In the genomic region with DNA sequence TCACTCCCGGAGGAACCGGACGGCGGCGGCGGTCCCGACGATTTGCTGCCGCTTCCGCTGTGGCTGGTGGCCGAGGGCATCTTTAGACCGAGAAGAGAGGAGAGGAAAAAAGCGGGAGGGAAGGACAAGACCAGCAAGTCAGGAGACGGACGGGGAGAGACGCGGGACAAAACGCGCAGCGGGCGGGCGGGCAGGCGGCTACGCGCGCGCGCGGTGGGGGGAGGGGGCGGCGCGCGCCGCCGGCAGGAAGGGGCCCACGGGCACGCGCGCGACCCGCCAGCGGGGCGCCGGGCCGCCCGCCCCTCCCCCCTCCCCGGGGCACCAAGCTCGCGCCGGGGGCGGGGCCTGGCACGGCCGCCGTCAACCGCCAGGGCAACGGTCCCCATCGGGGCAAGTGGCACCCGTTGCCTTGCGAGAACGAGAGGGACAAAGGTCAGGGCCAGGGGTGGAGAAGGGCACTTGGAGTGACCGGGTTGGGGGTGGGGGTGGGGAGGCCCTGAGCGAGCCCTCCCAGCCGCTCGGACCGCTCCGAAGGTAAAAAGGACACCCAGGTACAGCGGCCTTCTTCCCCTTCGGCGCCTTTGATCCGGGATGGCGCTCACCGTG, we compare ENCODE assay signal across 8 mouse cellular contexts. TPM values are rescaled to one million over a fixed set of nuclear protein-coding genes. Genes with fewer than 3 reads are reported as not detected.
A peak's percentile ranks its signal among the peaks of the same experiment; 100 is the strongest.
DNase-seq lines count a peak whose midpoint lies in the region; ATAC-seq and TF ChIP-seq lines count a peak whose summit lies in the region.

No protein-coding gene starts in this region.

- peak in 1 of 2 experiments; percentile 72; a peak in 2 of 4 replicates for TF ChIP-seq EP300 in MEL (IDR thresholded peaks at IDR 0.05; ENCODE audit: low read depth in 1 of 2, low read length in 2 of 2)
- TF ChIP-seq EP300 in lung, postnatal 0 days (IDR thresholded peaks at IDR 0.05), result no peak

- peak overlapping the region; percentile 94 for H3K27ac ChIP-seq in MEL (ENCODE audit: control insufficient read depth, low read depth, low read length)
- peak overlapping the region; percentile 99 for H3K27ac ChIP-seq in forebrain, embryonic 16.5 days (ENCODE audit: low read length)
- peak overlapping the region; percentile 100 for H3K27ac ChIP-seq in hindbrain, embryonic 10.5 days
- peak overlapping the region; percentile 99 for H3K27ac ChIP-seq in lung, postnatal 0 days (ENCODE audit: low read length)

- WGBS in forebrain, embryonic 16.5 days, result 0% methylated on average over 39 of the region's 72 CpGs
- WGBS in hindbrain, embryonic 10.5 days, result under 1% methylated on average over 71 of the region's 72 CpGs
- under 1% methylated on average over 45 of the region's 72 CpGs for WGBS in lung, postnatal 0 days

- TF ChIP-seq POLR2A in MEL (IDR thresholded peaks at IDR 0.05; ENCODE audit: control insufficient read depth in 1 of 2, insufficient read depth in 1 of 2, low read depth in 1 of 2, low read length in 2 of 2, poor library complexity in 1 of 2), result peak in 1 of 2 experiments; percentile 3; a peak in 1 of 4 replicates

- H3K9me3 ChIP-seq in MEL (replicated peaks; ENCODE audit: insufficient read depth, low read length), result no peaks in the 10 kb centered on the region
- no peaks in the 10 kb centered on the region for H3K9me3 ChIP-seq in forebrain, embryonic 16.5 days (ENCODE audit: control insufficient read depth, low read length)
- no peaks in the 10 kb centered on the region for H3K9me3 ChIP-seq in hindbrain, embryonic 10.5 days
- no peaks in the 10 kb centered on the region for H3K9me3 ChIP-seq in lung, postnatal 0 days (ENCODE audit: low read length)

- peak; percentile 31 for ATAC-seq in forebrain, embryonic 16.5 days
- ATAC-seq in lung, postnatal 0 days, result peak; percentile 70

- H3K36me3 ChIP-seq in MEL (ENCODE audit: control insufficient read depth in 1 of 2, insufficient read depth in 2 of 2, low read length in 2 of 2), result peaks cover 24 to 34% of the 10 kb centered on the region in 2 experiments
- H3K36me3 ChIP-seq in forebrain, embryonic 16.5 days (ENCODE audit: control insufficient read depth, insufficient read depth), result 0 out of 2 replicates have a peak, but pooled peaks cover 3% of the 10 kb centered on the region
- peaks cover 37% of the 10 kb centered on the region for H3K36me3 ChIP-seq in hindbrain, embryonic 10.5 days
- no peaks in the 10 kb centered on the region for H3K36me3 ChIP-seq in lung, postnatal 0 days (ENCODE audit: insufficient read depth, low read length)

- peak; percentile 82 for DNase-seq in MEL (ENCODE audit: low read depth, low spot score)
- DNase-seq in cerebellum, adult 11-12 months, result peak; percentile 84
- peak; percentile 91 for DNase-seq in hindbrain, embryonic 10.5 days (ENCODE audit: low spot score)
- DNase-seq in layer of hippocampus, postnatal 10 days (ENCODE audit: low spot score in 2 of 2), result peak; percentile 75 to 85
- DNase-seq in lung, postnatal 0 days (ENCODE audit: low spot score), result peak; percentile 90
- DNase-seq in ovary, postnatal 10 days (ENCODE audit: low spot score), result peak; percentile 55
- peak; percentile 91 for DNase-seq in thymus, postnatal 14 days

- no peaks in the 10 kb centered on the region for H3K27me3 ChIP-seq in MEL (ENCODE audit: control insufficient read depth in 1 of 2, insufficient read depth in 2 of 2, low read length in 2 of 2)
- H3K27me3 ChIP-seq in forebrain, embryonic 16.5 days (replicated peaks; ENCODE audit: control insufficient read depth, insufficient read depth, low read length), result no peaks in the 10 kb centered on the region
- no peaks in the 10 kb centered on the region for H3K27me3 ChIP-seq in hindbrain, embryonic 10.5 days (ENCODE audit: insufficient read depth, poor library complexity, severe bottlenecking)
- no peaks in the 10 kb centered on the region for H3K27me3 ChIP-seq in lung, postnatal 0 days (replicated peaks; ENCODE audit: insufficient read depth, low read length)

- peaks cover 42% of the 10 kb centered on the region for H3K79me2 ChIP-seq in MEL (ENCODE audit: control insufficient read depth, insufficient read depth, low read length, poor library complexity)

- TF ChIP-seq RAD21 in MEL (IDR thresholded peaks at IDR 0.05; ENCODE audit: low read depth, low read length), result no peak

- peak overlapping the region; percentile 81 for H3K4me2 ChIP-seq in forebrain, embryonic 16.5 days (ENCODE audit: low read length)
- H3K4me2 ChIP-seq in lung, postnatal 0 days (replicated peaks; ENCODE audit: low read depth, low read length), result peak overlapping the region; percentile 85

- TF ChIP-seq CTCF in MEL (IDR thresholded peaks at IDR 0.05 in 2 of 3, conservative IDR thresholded peaks at IDR 0.05 in 1 of 3; ENCODE audit: control insufficient read depth in 1 of 3, insufficient read depth in 1 of 3, low read depth in 2 of 3, low read length in 3 of 3, poor library complexity in 1 of 3, severe bottlenecking in 1 of 3), result no peak
- TF ChIP-seq CTCF in lung, postnatal 0 days (IDR thresholded peaks at IDR 0.05), result peak; percentile 17

- peak overlapping the region; percentile 74 to 93 for H3K4me3 ChIP-seq in MEL (ENCODE audit: control insufficient read depth in 1 of 2, insufficient read depth in 1 of 2, low read depth in 2 of 2, low read length in 2 of 2)
- peak overlapping the region; percentile 99 for H3K4me3 ChIP-seq in forebrain, embryonic 16.5 days (replicated peaks; ENCODE audit: low read length)
- peak overlapping the region; percentile 98 for H3K4me3 ChIP-seq in hindbrain, embryonic 10.5 days
- H3K4me3 ChIP-seq in lung, postnatal 0 days (ENCODE audit: low read depth, low read length), result peak overlapping the region; percentile 100

- peak overlapping the region; percentile 100 for H3K9ac ChIP-seq in MEL (ENCODE audit: control insufficient read depth, low read depth, low read length, poor library complexity, severe bottlenecking)
- H3K9ac ChIP-seq in forebrain, embryonic 16.5 days (replicated peaks; ENCODE audit: low read depth, low read length), result peak overlapping the region; percentile 99
- peak overlapping the region; percentile 96 for H3K9ac ChIP-seq in lung, postnatal 0 days (replicated peaks; ENCODE audit: low read depth)

- peaks cover 6 to 9% of the 10 kb centered on the region in 2 experiments; a peak in 3 of 4 replicates for H3K4me1 ChIP-seq in MEL (ENCODE audit: control insufficient read depth in 1 of 2, insufficient read depth in 2 of 2, low read length in 2 of 2)
- peaks cover 24% of the 10 kb centered on the region for H3K4me1 ChIP-seq in forebrain, embryonic 16.5 days (replicated peaks; ENCODE audit: control insufficient read depth, insufficient read depth, low read length)
- H3K4me1 ChIP-seq in hindbrain, embryonic 10.5 days (replicated peaks), result peaks cover 31% of the 10 kb centered on the region
- H3K4me1 ChIP-seq in lung, postnatal 0 days (ENCODE audit: insufficient read depth, low read depth, low read length), result no peaks in the 10 kb centered on the region

TF ChIP-seq in MEL, 35 proteins besides CTCF, POLR2A, EP300 and RAD21 (continues in another document):
- TF ChIP-seq HCFC1 (IDR thresholded peaks at IDR 0.05; ENCODE audit: low read depth, low read length), result peak; percentile 51; the same call in 1 of the 2 replicates
- no peak for TF ChIP-seq POLR2AphosphoS5 (IDR thresholded peaks at IDR 0.05; ENCODE audit: borderline replicate concordance, low read depth, low read length)
- TF ChIP-seq UBTF (IDR thresholded peaks at IDR 0.05; ENCODE audit: borderline replicate concordance, insufficient read depth, low read depth, low read length), result no peak
- no peak for TF ChIP-seq MAX (IDR thresholded peaks at IDR 0.05; ENCODE audit: low read length)
- no peak for TF ChIP-seq MEF2A (IDR thresholded peaks at IDR 0.05; ENCODE audit: extremely low read depth, insufficient replicate concordance, low read depth, low read length, poor library complexity, severe bottlenecking)
- no peak for TF ChIP-seq RCOR1 (IDR thresholded peaks at IDR 0.05; ENCODE audit: low read depth, low read length)
- no peak for TF ChIP-seq ZC3H11A (IDR thresholded peaks at IDR 0.05; ENCODE audit: low read depth, low read length)
- TF ChIP-seq MAFK (IDR thresholded peaks at IDR 0.05; ENCODE audit: borderline replicate concordance, low read depth, low read length), result no peak
- TF ChIP-seq SMC3 (IDR thresholded peaks at IDR 0.05; ENCODE audit: low read depth, low read length), result no peak
- peak; percentile 97 for TF ChIP-seq MYB (IDR thresholded peaks at IDR 0.05; ENCODE audit: low read depth, low read length)
- TF ChIP-seq ZKSCAN1 (IDR thresholded peaks at IDR 0.05; ENCODE audit: low read depth, low read length), result no peak
- no peak for TF ChIP-seq ZNF384 (IDR thresholded peaks at IDR 0.05; ENCODE audit: low read depth, low read length)
- no peak for TF ChIP-seq CHD2 (IDR thresholded peaks at IDR 0.05; ENCODE audit: low read length)
- peak; percentile 68 for TF ChIP-seq NELFE (IDR thresholded peaks at IDR 0.05; ENCODE audit: low read depth, low read length)
- no peak for TF ChIP-seq GABPA (IDR thresholded peaks at IDR 0.05; ENCODE audit: low read depth, low read length)
- peak; percentile 19; the same call in 1 of the 2 replicates for TF ChIP-seq TBP (IDR thresholded peaks at IDR 0.05; ENCODE audit: low read depth, low read length)
- no peak for TF ChIP-seq POLR2AphosphoS2 (IDR thresholded peaks at IDR 0.05; ENCODE audit: low read length)
- TF ChIP-seq ETS1 (IDR thresholded peaks at IDR 0.05; ENCODE audit: low read depth, low read length), result 0 out of 2 replicates have a peak, but pooled peaks have one; percentile 23
- no peak for TF ChIP-seq USF2 (IDR thresholded peaks at IDR 0.05; ENCODE audit: borderline replicate concordance in 1 of 2, insufficient read depth in 1 of 2, low read depth in 1 of 2, low read length in 2 of 2)

RNA-seq across cellular contexts. Expression of gene Caprin1, which starts 0.5 kb away (rescaled TPM):
- total RNA-seq in MEL (2012; rRNA removed), result 209 and 234 TPM in 2 replicates
- polyA plus RNA-seq in MEL (2012; ENCODE audit: insufficient read depth in 1 of 2, insufficient read length in 2 of 2, low read depth in 1 of 2, low replicate concordance in 2 of 2, missing spikeins in 1 of 2), result 100 to 1,000 TPM; 239 to 426 TPM
- polyA plus RNA-seq in forebrain, embryonic 16.5 days (2015; fragmentation: Nextera tagmentation; extraction: Ambion mirVana), result 472 and 511 TPM in 2 replicates
- 477 and 499 TPM in 2 replicates for polyA plus RNA-seq in hindbrain, embryonic 10.5 days (2016; fragmentation: Nextera tagmentation; extraction: Ambion mirVana)
- total RNA-seq in layer of hippocampus, postnatal 10 days (2021), result 100 to 1,000 TPM; 431 to 443 TPM
- 87.8 and 105 TPM in 2 replicates for polyA plus RNA-seq in lung, postnatal 0 days (2015; fragmentation: Nextera tagmentation; extraction: Ambion mirVana)

RNA-seq across cellular contexts. Expression of gene Nat10, which starts 35.9 kb away (rescaled TPM):
- 53.9 and 74.7 TPM in 2 replicates for total RNA-seq in MEL (2012; rRNA removed)
- 100 to 1,000 TPM in 1 of 2 experiments, not detected in 1; 107 TPM for polyA plus RNA-seq in MEL (2012; ENCODE audit: insufficient read depth in 1 of 2, insufficient read length in 2 of 2, low read depth in 1 of 2, low replicate concordance in 2 of 2, missing spikeins in 1 of 2)
- 26.9 and 32.2 TPM in 2 replicates for polyA plus RNA-seq in forebrain, embryonic 16.5 days (2015; fragmentation: Nextera tagmentation; extraction: Ambion mirVana)
- polyA plus RNA-seq in hindbrain, embryonic 10.5 days (2016; fragmentation: Nextera tagmentation; extraction: Ambion mirVana), result 26.3 and 30.9 TPM in 2 replicates
- total RNA-seq in layer of hippocampus, postnatal 10 days (2021), result 10 to 100 TPM; 35.5 to 35.8 TPM
- 6.2 TPM in 2 replicates for polyA plus RNA-seq in lung, postnatal 0 days (2015; fragmentation: Nextera tagmentation; extraction: Ambion mirVana)

Comparison
In these comparisons a context has a peak if more than half of its experiments do, and no peak if none do; other contexts are left out.
1. Peak in every context shown above with its lines: DNase-seq, ATAC-seq, H3K4me3 ChIP-seq and H3K27ac ChIP-seq.